Mouse (Mus musculus) myocyte (in vitro differentiated cells): ENCODE results near the gene Camta1. TPM values are rescaled to one million over a fixed set of nuclear protein-coding genes. Genes with fewer than 3 reads are reported as not detected.

Experiments
- H3K27me3 ChIP-seq: one replicate; pipeline ENCODE4 v1.6.1; 2011; ENCODE audit not compliant: control insufficient read depth, insufficient read depth, insufficient read length
- H3K36me3 ChIP-seq: one replicate; pipeline ENCODE4 v1.6.1; 2011; ENCODE audit not compliant: control insufficient read depth, insufficient read depth
- H3K4me2 ChIP-seq: one replicate; pipeline ENCODE4 v1.6.1; 2011; ENCODE audit warnings: low read depth, control low read depth
- H3K4me3 ChIP-seq: one replicate; pipeline ENCODE4 v1.5.1; 2011; ENCODE audit warnings: mild to moderate bottlenecking, control low read depth, moderate library complexity
- H3K79me2 ChIP-seq: one replicate; pipeline ENCODE4 v1.6.1; 2011; ENCODE audit not compliant: control insufficient read depth, insufficient read depth
- H3ac ChIP-seq: one replicate; pipeline ENCODE4 v1.6.1; 2011; ENCODE audit not compliant: control insufficient read depth, insufficient read length
- CEBPB ChIP-seq: IDR thresholded peaks from 2 replicates; pipeline ENCODE4 v1.6.1; 2011; ENCODE audit warnings: mild to moderate bottlenecking, moderate library complexity; ENCODE audit not compliant: poor library complexity, insufficient read depth, severe bottlenecking
- E2F4 ChIP-seq: IDR thresholded peaks from one replicate; pipeline ENCODE4 v1.6.1; 2011; ENCODE audit warnings: mild to moderate bottlenecking, control low read depth, moderate library complexity; ENCODE audit not compliant: insufficient read depth
- MAX ChIP-seq: IDR thresholded peaks from one replicate; pipeline ENCODE4 v1.6.1; 2011; ENCODE audit warnings: low read depth, mild to moderate bottlenecking, control low read depth
- MYOD1 ChIP-seq, 3 experiments: IDR thresholded peaks; one replicate each; pipeline ENCODE4 v1.6.1; 2011; ENCODE audit warnings: control low read depth in 2 of 3, low read depth in 2 of 3, mild to moderate bottlenecking in 2 of 3, moderate library complexity in 1 of 3; ENCODE audit not compliant: insufficient read length in 2 of 3, control insufficient read depth in 1 of 3
- MYOG ChIP-seq, 3 experiments: IDR thresholded peaks; one replicate each; pipeline ENCODE4 v1.6.1; 2011; ENCODE audit warnings: control low read depth in 2 of 3, low read depth in 2 of 3, mild to moderate bottlenecking in 2 of 3; ENCODE audit not compliant: insufficient read length in 2 of 3, control insufficient read depth in 1 of 3, insufficient read depth in 1 of 3
- POLR2A ChIP-seq: IDR thresholded peaks from one replicate; pipeline ENCODE4 v1.6.1; 2011; ENCODE audit warnings: low read depth, mild to moderate bottlenecking, control low read depth, moderate library complexity; ENCODE audit not compliant: insufficient read length
- POLR2AphosphoS2 ChIP-seq: IDR thresholded peaks from one replicate; pipeline ENCODE4 v1.6.1; 2011; ENCODE audit warnings: low read depth, control low read depth; ENCODE audit not compliant: insufficient read length
- REST ChIP-seq: IDR thresholded peaks from one replicate; pipeline ENCODE4 v1.6.1; 2011; ENCODE audit warnings: mild to moderate bottlenecking, control low read depth, moderate library complexity; ENCODE audit not compliant: insufficient read depth, insufficient read length
- SRF ChIP-seq: IDR thresholded peaks from one replicate; pipeline ENCODE4 v1.6.1; 2011; ENCODE audit warnings: low read depth; ENCODE audit not compliant: control insufficient read depth, insufficient read length
- TCF12 ChIP-seq: IDR thresholded peaks from one replicate; pipeline ENCODE4 v1.6.1; 2011; ENCODE audit warnings: mild to moderate bottlenecking, control low read depth; ENCODE audit not compliant: poor library complexity, insufficient read depth, severe bottlenecking
- TCF3 ChIP-seq: IDR thresholded peaks from one replicate; pipeline ENCODE4 v1.6.1; 2011; ENCODE audit warnings: low read depth, control low read depth; ENCODE audit not compliant: insufficient read length
- USF1 ChIP-seq: IDR thresholded peaks from one replicate; pipeline ENCODE4 v1.6.1; 2011; ENCODE audit warnings: low read depth, mild to moderate bottlenecking, control low read depth, moderate library complexity
- polyA plus RNA-seq: library from polyadenylated mRNA; unstranded; fragments of >200 nt; fragmentation: generic; extraction: Trizol; gene quantifications from one replicate; pipeline ENCODE4 v1.2.1, GENCODE M21; 2012; ENCODE audit warnings: missing spikeins

The Camta1 gene
- polyA plus RNA-seq, 1 experiment: 40.6 TPM

DNA sequence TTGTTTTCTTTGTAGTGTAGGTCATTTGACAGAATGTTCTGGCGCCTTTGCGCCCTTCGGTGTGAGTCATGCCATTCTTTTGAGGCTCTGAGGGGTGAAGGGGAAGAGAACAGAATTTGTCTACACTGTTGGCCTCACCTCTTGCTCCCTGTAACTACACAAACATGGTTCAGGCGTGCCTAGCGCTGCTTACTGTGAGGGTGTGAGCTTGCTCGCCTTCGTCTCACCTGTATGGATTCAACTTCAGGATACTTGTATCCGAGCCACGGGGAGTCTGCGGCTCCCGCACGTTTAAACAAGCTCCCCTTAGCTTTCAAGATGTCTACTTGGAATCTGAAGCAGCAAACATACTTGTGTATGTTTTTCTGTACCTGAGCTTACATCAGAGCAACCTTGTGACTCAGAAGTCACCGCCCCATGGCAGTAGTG, 990.7 kb downstream of the Camta1 start:
- H3ac ChIP-seq: no peak overlapping the region
- H3K27me3 ChIP-seq: no peaks in the 10 kb centered on the region
- H3K4me2 ChIP-seq: peak overlapping the region; percentile 30
- no peak for TF ChIP-seq MYOD1 (IDR thresholded peaks at IDR 0.05; ENCODE audit: control insufficient read depth in 1 of 3, insufficient read length in 2 of 3, low read depth in 2 of 3)
- TF ChIP-seq SRF: no peak
- TF ChIP-seq MAX: no peak
- TF ChIP-seq POLR2A: no peak
- no peak for TF ChIP-seq POLR2AphosphoS2
- no peak for TF ChIP-seq TCF3
- no peak for TF ChIP-seq USF1
- TF ChIP-seq E2F4: no peak
- TF ChIP-seq TCF12: no peak
- no peak for TF ChIP-seq MYOG (IDR thresholded peaks at IDR 0.05; ENCODE audit: control insufficient read depth in 1 of 3, insufficient read depth in 1 of 3, insufficient read length in 2 of 3, low read depth in 2 of 3)
- TF ChIP-seq CEBPB: no peak
- TF ChIP-seq REST: no peak
- peaks cover 29% of the 10 kb centered on the region for H3K36me3 ChIP-seq
- H3K79me2 ChIP-seq: peaks cover 8% of the 10 kb centered on the region
- H3K4me3 ChIP-seq: no peak overlapping the region

GRCm38 (mm10) chr4:150869276-150870197, 992.1 kb downstream of the Camta1 start:
- no peak for TF ChIP-seq MYOD1 (IDR thresholded peaks at IDR 0.05; ENCODE audit: control insufficient read depth in 1 of 3, insufficient read length in 2 of 3, low read depth in 2 of 3)
- TF ChIP-seq POLR2AphosphoS2: peak; percentile 46
- peaks cover 40% of the 10 kb centered on the region for H3K36me3 ChIP-seq

DNA sequence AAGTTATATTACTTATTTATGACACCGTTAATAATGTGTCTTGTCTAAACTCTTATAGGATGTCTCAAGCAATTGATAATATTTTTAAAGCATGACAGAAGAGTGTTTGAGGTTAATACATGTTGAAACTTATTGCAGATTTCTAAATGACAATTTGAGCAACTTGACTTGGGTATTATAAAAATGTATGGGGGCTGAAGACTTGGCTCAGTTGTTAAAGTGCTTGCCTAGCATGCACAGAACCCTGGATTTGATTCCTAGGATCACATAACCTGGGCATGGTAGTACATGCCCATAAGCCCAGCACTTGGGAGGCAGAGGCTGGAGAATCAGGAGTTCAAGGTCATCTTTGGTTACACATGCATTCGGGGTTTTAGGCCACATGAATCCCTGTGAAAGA, 992.8 kb downstream of the Camta1 start:
- Histone ChIP-seq H3K4me2 (no peak overlapping the region), H3K79me2 (peaks cover 19% of the 10 kb centered on the region), H3ac (no peak overlapping the region), H3K27me3 (no peaks in the 10 kb centered on the region), H3K36me3 (peaks cover 40% of the 10 kb centered on the region), H3K4me3 (no peak overlapping the region)
- TF ChIP-seq MAX (no peak), MYOD1 (IDR thresholded peaks at IDR 0.05; ENCODE audit: control insufficient read depth in 1 of 3, insufficient read length in 2 of 3, low read depth in 2 of 3) (no peak), POLR2AphosphoS2 (no peak), USF1 (no peak), MYOG (IDR thresholded peaks at IDR 0.05; ENCODE audit: control insufficient read depth in 1 of 3, insufficient read depth in 1 of 3, insufficient read length in 2 of 3, low read depth in 2 of 3) (no peak), CEBPB (no peak)

More at GRCm38 (mm10) chr4:150869276-150870197, 992.1 kb downstream of the Camta1 start:
- Histone ChIP-seq H3K79me2 (peaks cover 12% of the 10 kb centered on the region), H3K4me3 (no peak overlapping the region), H3ac (no peak overlapping the region), H3K4me2 (no peak overlapping the region), H3K27me3 (no peaks in the 10 kb centered on the region)

- no peak overlapping the region for H3K4me3 ChIP-seq
- H3K27me3 ChIP-seq: no peaks in the 10 kb centered on the region
- H3K79me2 ChIP-seq: peaks cover 26% of the 10 kb centered on the region
- TF ChIP-seq REST (no peak), MAX (no peak), E2F4 (no peak)
- H3K4me2 ChIP-seq: no peak overlapping the region
- H3K36me3 ChIP-seq: peaks cover 40% of the 10 kb centered on the region
- no peak overlapping the region for H3ac ChIP-seq
Observed at GRCm38 (mm10) chr4:150868161-150868560, 993.5 kb downstream of the Camta1 start.

Other genes with a start within 250 kb of the Camta1 start
- 45.5 TPM for gene Dnajc11, start 71.8 kb upstream of the Camta1 start, polyA plus RNA-seq
- gene Thap3, start 127.1 kb upstream of the Camta1 start, polyA plus RNA-seq: 46.4 TPM
- gene Phf13, start 134.4 kb upstream of the Camta1 start, polyA plus RNA-seq: 13.5 TPM
- gene Klhl21, start 146.9 kb upstream of the Camta1 start, polyA plus RNA-seq: 25.8 TPM
- gene Zbtb48, start 165.8 kb upstream of the Camta1 start, polyA plus RNA-seq: 7.2 TPM
- 14.7 TPM for gene Tas1r1, start 176.7 kb upstream of the Camta1 start, polyA plus RNA-seq
- 28.5 TPM for gene Nol9, start 177.4 kb upstream of the Camta1 start, polyA plus RNA-seq
- 65.8 TPM for gene Plekhg5, start 210.6 kb upstream of the Camta1 start, polyA plus RNA-seq